Comparison of ENCODE assay signal across 21 mouse cellular contexts in genomic region chr19:55652693-55653265, GRCm38 (mm10).
"Had no signal": no experiment of that assay in that cellular context is flagged by ENCODE, and none has a peak within 500 bp of the region (broad histone marks: within the 10 kb centered on the region; RNA-seq: fewer than 3 reads in every experiment).

No protein-coding gene starts in this region.

- H3K9me3 ChIP-seq: liver, embryonic 13.5 days; liver, embryonic 15.5 days; midbrain, embryonic 10.5 days; midbrain, embryonic 12.5 days; neural tube, embryonic 13.5 days; neural tube, embryonic 15.5 days; stomach, embryonic 15.5 days had no signal

- H3K9ac ChIP-seq: liver, embryonic 13.5 days; liver, embryonic 15.5 days; liver, postnatal 0 days; lung, embryonic 14.5 days; midbrain, embryonic 12.5 days; neural tube, embryonic 13.5 days; neural tube, embryonic 15.5 days; stomach, embryonic 15.5 days had no signal

- H3K27ac ChIP-seq: liver, embryonic 13.5 days; liver, embryonic 15.5 days; midbrain, embryonic 10.5 days; midbrain, embryonic 12.5 days; neural tube, embryonic 13.5 days; neural tube, embryonic 15.5 days; stomach, embryonic 15.5 days; stomach, postnatal 0 days had no signal

- ATAC-seq: liver, postnatal 0 days; midbrain, embryonic 16.5 days had no signal

- H3K27me3 ChIP-seq: stomach, embryonic 15.5 days had no signal

- H3K4me3 ChIP-seq: liver, embryonic 13.5 days; liver, embryonic 15.5 days; midbrain, embryonic 10.5 days; midbrain, embryonic 12.5 days; myocyte; neural tube, embryonic 13.5 days; neural tube, embryonic 15.5 days; stomach, embryonic 15.5 days had no signal

- H3K4me1 ChIP-seq: midbrain, embryonic 12.5 days; neural tube, embryonic 13.5 days; neural tube, embryonic 15.5 days; stomach, embryonic 15.5 days had no signal

- DNase-seq: liver, embryonic 13.5 days; liver, postnatal 0 days; lung, embryonic 14.5 days; lung, postnatal 10 days; lung, postnatal 4 days; midbrain, embryonic 14.5 days; right cerebral cortex, postnatal 25 days; right cerebral cortex, postnatal 4 days; spleen, adult 18-20 months; thymus, adult 2 months; thymus, postnatal 25 days; thymus, postnatal 4 days had no signal

- H3K36me3 ChIP-seq: liver, embryonic 13.5 days; liver, embryonic 15.5 days; midbrain, embryonic 10.5 days; midbrain, embryonic 12.5 days; neural tube, embryonic 13.5 days; neural tube, embryonic 15.5 days; stomach, embryonic 15.5 days had no signal
